Mouse (Mus musculus): Measurements from ENCODE around the gene Dhrs7c.

DNA sequence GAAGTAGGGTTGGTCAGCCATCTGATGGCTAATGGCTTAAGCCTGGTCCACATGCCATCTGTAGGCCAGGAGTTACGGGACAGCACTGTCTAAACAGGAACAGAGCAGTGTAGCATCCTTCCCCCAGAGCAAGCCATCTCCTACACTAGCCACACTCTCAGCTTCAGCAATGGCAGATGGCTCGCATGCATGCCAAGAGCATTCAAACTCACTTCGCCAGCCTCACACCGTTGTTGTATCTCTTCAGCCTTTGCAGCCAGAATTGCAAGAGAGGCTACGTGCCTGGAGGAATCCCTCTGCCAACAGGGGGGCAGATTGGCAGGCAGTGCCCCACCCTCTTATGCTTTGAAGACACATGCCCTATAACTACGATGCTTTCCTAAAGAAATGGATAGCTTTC is 23.6 kb downstream of the Dhrs7c start:
- TF ChIP-seq POLR2A (IDR thresholded peaks at IDR 0.05; ENCODE audit: low read depth, low read length), result no peak
- TF ChIP-seq CTCF (IDR thresholded peaks at IDR 0.05; ENCODE audit: extremely low read depth, insufficient read length, insufficient replicate concordance, low read depth, low read length), result no peak

Measured in small intestine, adult 2 months (tissue).